Mouse (Mus musculus) embryonic fibroblast, embryonic 13.5 days (primary cell): ENCODE measurements around the gene Krt33b.

Source experiments
- CTCF ChIP-seq: IDR thresholded peaks from 2 replicates; pipeline ENCODE4 v1.5.1; 2011; ENCODE audit warnings: mild to moderate bottlenecking, control low read depth, low read length, moderate library complexity, borderline replicate concordance; ENCODE audit not compliant: insufficient read depth
- POLR2A ChIP-seq: IDR thresholded peaks from 2 replicates; pipeline ENCODE4 v1.6.1; 2011; ENCODE audit warnings: low read depth, mild to moderate bottlenecking, control low read depth, low read length, moderate library complexity

GRCm38 (mm10) chr11:100019466-100019865, 10.2 kb downstream of the Krt33b start:
- TF ChIP-seq POLR2A (no peak), CTCF (no peak)
